Mouse (Mus musculus) ES-E14 (cell line): ENCODE data around the gene Slc5a2.

ENCODE experiments used
- CHD2 ChIP-seq: IDR thresholded peaks from 2 replicates; pipeline ENCODE4 v1.6.1; 2014; ENCODE audit warnings: mild to moderate bottlenecking, low read depth, low read length, inconsistent platforms
- HCFC1 ChIP-seq: IDR thresholded peaks from 2 replicates; pipeline ENCODE4 v1.6.1; 2012; ENCODE audit warnings: low read length, inconsistent platforms, borderline replicate concordance; ENCODE audit not compliant: insufficient read depth
- MAFK ChIP-seq: IDR thresholded peaks from 2 replicates; pipeline ENCODE4 v1.6.1; 2014; ENCODE audit warnings: mild to moderate bottlenecking, low read depth, low read length, inconsistent platforms; ENCODE audit not compliant: insufficient read depth
- ZC3H11A ChIP-seq: IDR thresholded peaks from 2 replicates; pipeline ENCODE4 v1.6.1; 2012; ENCODE audit warnings: low read depth, mild to moderate bottlenecking, inconsistent platforms, low read length, borderline replicate concordance
- ZNF384 ChIP-seq: IDR thresholded peaks from 2 replicates; pipeline ENCODE4 v1.6.1; 2012; ENCODE audit warnings: low read depth, low read length, inconsistent platforms

GRCm38 (mm10) chr7:128276051-128276450 is 10.6 kb downstream of the Slc5a2 start:
- no peak for TF ChIP-seq HCFC1
- TF ChIP-seq MAFK: no peak
- TF ChIP-seq ZNF384: no peak
- no peak for TF ChIP-seq CHD2
- no peak for TF ChIP-seq ZC3H11A
